Mouse (Mus musculus) left cerebral cortex, postnatal 4 days (tissue): ENCODE measurements at regions not wholly inside any gene's neighbourhood (a gene's known extent, or its start where the extent isn't known, plus 50 kb on each side); places are given as distances from the start of the nearest gene placed in this dataset.

ENCODE experiments used
- DNase-seq: peaks from one replicate; pipeline ENCODE4 v3.0.0-alpha.2; 2022
- intact Hi-C: fragments of 180-260 bp; cut with DNase I; formaldehyde crosslinking; loops from one replicate; pipeline ENCODE4 v1.15.1; 2025

DNA sequence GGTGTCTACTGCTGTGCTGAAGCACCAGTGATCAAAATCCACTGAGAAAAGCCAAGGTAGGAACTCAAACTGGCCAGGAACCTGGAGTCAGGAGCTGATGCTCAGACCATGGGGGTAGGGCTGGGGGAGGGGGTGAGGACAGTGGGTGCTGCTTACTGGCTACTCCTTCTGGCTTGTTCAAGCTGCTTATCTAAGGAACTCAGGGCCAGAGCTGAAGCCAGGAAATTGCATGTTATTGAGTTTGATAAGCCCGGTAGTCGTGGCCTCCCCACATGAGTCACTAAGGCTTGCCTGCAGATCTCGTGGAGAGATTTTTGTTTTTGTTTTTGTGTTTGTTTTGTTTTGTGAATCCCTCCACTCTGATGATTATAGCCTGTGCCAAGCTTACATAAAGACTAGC is 65.9 kb downstream of the Tmem215 start:
- intact Hi-C loops, result no loop called here
- no peak for DNase-seq

DNA sequence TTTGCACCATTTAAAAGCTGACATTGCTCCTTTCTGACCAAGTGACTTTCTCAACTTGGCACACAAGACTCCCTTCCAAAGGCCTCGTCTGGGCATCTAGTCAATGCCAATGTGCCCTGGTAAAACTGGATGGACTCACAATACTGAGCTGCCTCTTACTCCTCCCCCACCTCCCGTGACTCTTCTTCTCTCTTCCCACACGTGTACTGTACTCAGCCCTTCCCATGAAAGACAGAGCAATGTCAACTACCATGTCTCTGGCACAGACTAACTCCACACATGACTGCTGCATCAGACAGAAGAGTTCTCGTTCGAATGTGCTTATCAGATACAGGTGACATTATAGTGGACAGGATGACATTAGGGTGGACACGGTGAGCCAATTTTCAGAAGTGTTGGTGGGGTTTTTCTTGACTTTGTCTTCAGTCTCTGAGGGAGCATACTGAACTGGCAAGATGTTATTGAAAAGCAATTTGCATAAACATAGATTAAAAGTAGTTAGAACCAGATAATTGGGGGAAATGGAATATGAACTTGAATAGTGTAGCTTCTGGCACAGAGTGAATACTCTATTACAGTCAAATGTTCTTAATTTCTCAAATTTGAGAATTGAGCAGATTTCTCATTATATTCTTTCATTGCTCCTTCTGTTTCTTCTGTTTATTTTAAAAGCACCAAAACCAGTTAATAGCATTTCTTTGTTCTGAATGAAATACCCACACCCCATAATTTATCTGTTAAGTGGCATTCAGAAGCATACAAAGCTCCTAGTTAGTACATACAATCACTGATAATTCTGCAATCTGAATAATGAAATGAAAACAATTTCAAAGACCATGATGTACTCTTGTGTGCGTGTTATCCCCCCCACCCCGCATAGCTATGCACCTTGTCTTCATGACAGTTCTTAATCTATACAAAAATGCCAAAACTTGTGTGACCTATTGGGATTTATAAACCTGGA is 71.4 kb downstream of the Tmem215 start:
- intact Hi-C loops, result no loop called here
- no peak for DNase-seq

DNA sequence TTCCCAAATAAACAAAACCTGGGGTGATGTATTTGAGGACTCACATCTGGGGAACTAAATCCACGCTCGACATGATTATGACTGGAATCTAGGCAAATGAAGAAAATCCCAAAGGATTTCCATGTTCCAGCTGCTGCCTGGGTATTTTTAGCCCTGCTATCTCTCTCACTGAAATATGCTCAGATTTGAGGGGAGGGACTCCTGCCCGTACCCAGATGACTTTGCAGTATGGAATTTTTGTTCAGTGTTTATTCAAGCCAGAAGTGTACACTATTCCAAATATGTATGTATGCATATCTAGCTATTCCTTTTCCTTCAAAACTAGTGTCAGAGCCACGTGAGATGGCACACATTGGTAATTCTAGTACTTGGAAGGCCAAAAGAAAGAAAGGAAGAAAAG is 72.1 kb downstream of the Tmem215 start:
- intact Hi-C loops, result no loop called here
- no peak for DNase-seq

DNA sequence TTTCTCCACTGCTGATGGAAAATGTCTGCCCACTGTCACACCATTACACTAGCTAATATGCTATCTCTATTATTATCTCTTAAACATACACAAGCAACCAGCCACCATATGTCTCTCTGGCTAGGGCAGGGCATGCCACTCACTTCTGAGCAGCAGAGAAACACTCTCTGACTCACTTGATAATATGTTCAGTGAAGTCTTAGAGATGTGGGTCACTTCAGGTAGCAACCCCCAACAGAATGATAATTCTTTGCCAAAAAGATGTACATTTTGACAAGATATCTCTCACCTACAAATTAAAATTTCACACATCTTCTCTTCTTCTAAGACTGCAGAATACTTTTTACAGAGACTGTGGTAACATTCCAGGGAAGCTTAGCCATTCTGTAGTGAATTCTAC is 72.8 kb downstream of the Tmem215 start:
- no peak for DNase-seq
- intact Hi-C loops, result no loop called here

DNA sequence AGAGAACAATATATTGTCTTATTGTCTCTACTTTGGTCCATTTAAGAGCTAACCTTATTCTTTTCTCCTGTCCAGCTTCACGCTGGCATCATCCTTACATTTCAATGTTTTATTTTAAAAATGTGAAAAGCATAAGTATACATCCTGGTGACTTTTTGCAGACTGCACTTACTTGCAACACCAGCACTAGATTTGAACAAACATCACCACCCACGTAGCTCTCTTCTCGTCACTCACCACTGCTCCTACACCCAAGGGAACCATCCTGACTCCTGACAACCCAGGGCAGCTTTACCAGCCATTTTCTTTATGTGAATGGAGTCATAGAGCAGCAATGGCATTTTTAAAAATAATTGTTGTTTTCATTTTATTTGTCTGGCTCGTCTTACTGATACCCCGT is 73.7 kb downstream of the Tmem215 start:
- intact Hi-C loops, result no loop called here
- no peak for DNase-seq

DNA sequence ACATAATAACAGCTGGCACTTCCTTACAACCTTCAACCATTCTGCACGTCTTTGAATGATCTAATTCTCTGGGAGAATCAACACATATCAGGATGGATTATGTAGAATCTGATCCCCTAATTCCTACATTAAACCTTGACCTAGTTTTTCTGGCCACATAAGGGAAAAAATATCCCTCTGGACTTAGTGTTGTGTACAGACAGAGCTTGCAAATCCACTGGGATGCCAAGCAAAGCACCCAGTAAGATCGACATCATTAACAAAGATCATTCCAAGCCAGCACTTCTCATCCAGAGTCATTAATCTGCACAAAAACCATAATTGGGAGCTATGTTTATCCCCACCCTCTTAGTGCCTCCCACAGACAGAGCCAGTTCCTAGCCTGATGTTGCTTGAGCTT is 87.8 kb downstream of the Tmem215 start:
- intact Hi-C loops, result no loop called here
- no peak for DNase-seq

DNA sequence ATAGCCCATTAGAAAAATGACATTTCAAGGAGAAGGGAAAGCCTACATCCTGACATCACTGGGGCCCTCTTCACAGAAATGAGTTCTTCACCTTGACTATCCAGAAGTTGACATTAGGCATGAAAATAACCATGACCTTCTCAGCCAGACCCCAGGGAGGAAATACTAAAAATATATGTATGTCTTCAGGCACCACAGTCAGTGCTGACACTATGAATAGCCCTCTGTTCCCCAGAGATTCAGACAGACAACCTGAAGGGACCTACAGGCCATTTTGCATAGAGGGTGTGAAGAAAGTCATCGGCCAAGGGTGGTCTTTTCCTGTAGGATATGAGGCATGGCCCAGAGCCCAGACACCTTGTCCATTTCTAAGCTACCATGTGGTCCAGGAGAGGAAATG is 101.3 kb downstream of the Tmem215 start:
- no peak for DNase-seq
- intact Hi-C loops, result no loop called here

GRCm38 (mm10) chr4:40575951-40576350 is 104.0 kb downstream of the Tmem215 start:
- intact Hi-C loops, result no loop called here
- DNase-seq, result no peak

DNA sequence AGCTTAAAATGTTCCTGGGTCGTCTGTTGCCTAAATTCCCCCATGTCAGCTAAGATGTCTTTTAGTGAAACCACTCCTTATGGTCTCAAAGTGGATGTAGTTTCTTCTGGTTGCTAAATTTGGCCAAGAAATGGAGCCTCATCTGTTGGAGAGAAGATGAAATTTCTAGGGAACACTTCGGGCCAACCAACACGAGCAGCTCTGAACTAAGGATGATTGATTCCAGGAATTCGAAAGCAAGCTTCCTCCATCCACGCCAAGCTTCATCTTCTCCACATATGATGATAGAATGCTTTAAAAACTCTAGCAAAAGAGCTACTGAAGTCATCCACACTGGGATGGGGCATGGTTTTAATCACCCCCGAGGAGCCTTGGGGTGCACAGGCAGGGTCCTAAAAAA is 112.5 kb downstream of the Tmem215 start:
- DNase-seq, result no peak
- intact Hi-C loops, result no loop called here

- DNase-seq, result peak; percentile 43
These were observed 113.1 kb downstream of the Tmem215 start for GRCm38 (mm10) chr4:40584940-40585571.

DNA sequence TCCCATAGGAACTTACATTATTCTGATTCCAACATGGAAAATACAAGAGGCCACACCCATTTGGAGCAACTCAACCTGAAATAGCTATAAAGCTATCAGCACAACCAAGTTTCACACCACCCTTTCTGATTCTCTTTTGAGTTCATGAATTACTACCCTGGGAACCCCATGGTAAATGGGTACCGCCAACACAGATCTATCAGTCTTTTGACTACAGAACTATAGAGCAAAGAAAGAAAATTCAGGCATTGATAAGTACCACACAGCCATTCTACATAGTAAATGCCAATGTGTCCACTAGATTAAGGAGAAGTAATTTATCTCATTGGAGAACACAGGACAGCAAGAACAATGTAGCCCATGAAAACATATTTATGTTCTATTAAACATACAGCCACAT is 114.1 kb downstream of the Tmem215 start:
- DNase-seq, result no peak
- intact Hi-C loops, result no loop called here

More at GRCm38 (mm10) chr4:40584940-40585571, 113.1 kb downstream of the Tmem215 start:
- intact Hi-C loops, result no loop called here

GRCm38 (mm10) chr4:40587254-40587653 is 115.3 kb downstream of the Tmem215 start:
- DNase-seq, result no peak
- intact Hi-C loops, result no loop called here

DNA sequence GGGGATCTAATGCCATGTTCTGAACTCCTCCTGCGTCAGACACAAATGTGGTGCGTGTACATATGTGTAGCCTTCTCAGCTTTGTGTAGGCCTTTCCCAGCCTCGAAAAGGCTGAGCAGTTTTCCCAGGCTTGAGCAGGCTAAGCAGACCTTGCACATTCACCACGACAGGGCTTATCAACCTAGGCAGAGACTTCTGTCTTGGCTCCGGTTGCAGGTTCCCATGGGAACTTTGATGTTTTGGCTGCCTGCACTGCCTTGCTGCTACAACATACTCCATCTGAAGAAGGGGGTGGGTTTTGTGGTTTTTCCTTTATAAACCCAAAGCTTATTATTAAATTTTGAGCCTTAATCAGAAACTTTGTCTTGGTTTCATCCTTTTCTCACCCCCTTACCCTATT is 109.2 kb downstream of the Aptx start:
- DNase-seq, result no peak
- intact Hi-C loops, result no loop called here

GRCm38 (mm10) chr4:40625024-40625423 is 78.0 kb downstream of the Aptx start:
- intact Hi-C loops, result no loop called here
- no peak for DNase-seq

DNA sequence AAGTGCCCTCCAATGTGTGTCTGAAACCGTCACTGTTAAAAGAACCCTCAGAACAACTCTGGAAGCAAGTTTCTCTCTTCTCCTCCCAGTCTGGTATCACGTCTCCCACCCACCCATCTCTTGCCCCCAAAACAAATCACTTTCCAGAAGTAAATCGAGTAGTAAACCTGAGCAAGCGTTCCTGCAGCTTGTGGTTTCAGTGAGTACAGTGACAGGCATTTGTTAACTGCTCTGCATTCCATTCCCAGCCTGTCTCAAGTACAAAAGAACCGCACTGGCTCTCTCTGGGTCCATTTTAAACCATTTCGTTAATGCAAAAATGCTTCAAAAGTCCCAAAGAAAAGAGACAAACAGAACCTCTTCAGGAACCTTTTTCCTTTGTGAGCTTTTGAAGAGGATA is 77.1 kb downstream of the Aptx start:
- intact Hi-C loops, result no loop called here
- DNase-seq, result no peak
